Mouse (Mus musculus) cerebellum, adult 2 months (tissue): ENCODE measurements around the gene H2-Q6.
"Not testable (repeated sequence)": the region's sequence is repeated elsewhere in the genome, so short reads cannot be mapped to it uniquely, and the experiment has no call there.

Source experiments
- CTCF ChIP-seq: fragments of 200-500 bp; IDR thresholded peaks from 2 replicates; pipeline ENCODE4 v1.5.1; 2011; ENCODE audit warnings: low read depth, mild to moderate bottlenecking, control low read depth, low read length, moderate library complexity, borderline replicate concordance; ENCODE audit not compliant: insufficient read depth
- POLR2A ChIP-seq: fragments of 200-500 bp; IDR thresholded peaks from 2 replicates; pipeline ENCODE4 v1.6.1; 2011; ENCODE audit warnings: low read length, control low read depth, borderline replicate concordance; ENCODE audit not compliant: insufficient read depth

GRCm38 (mm10) chr17:35438395-35438794 is 13.7 kb downstream of the H2-Q6 start:
- TF ChIP-seq CTCF, POLR2A: not testable (repeated sequence)
